Mouse (Mus musculus) liver, postnatal 0 days (tissue): ENCODE results near the gene Nf1. TPM values are rescaled to one million over a fixed set of nuclear protein-coding genes. Genes with fewer than 3 reads are reported as not detected.

Source experiments
- ATAC-seq: fragments of 200-750 bp; cut with Nextera tagmentation; 2 replicates; pipeline ENCODE4 v1.8.0; 2017; ENCODE audit warnings: mild to moderate bottlenecking, moderate library complexity
- DNase-seq: peaks from one replicate; pipeline ENCODE4 v3.0.0-alpha.2; 2016
- H3K27ac ChIP-seq: fragments of 300-500 bp; sonication (generic); 2 replicates; pipeline ENCODE4 v1.5.1; 2014; ENCODE audit warnings: antibody characterized with exemption, moderate library complexity, mild to moderate bottlenecking, low read depth
- H3K27me3 ChIP-seq: fragments of 300-500 bp; sonication (generic); 2 replicates; pipeline ENCODE4 v1.6.1; 2014; ENCODE audit warnings: low read length, control low read depth, mixed read lengths; ENCODE audit not compliant: insufficient read depth
- H3K36me3 ChIP-seq: fragments of 300-500 bp; sonication (generic); replicated peaks from 2 replicates; pipeline ENCODE4 v1.6.1; 2014; ENCODE audit warnings: mild to moderate bottlenecking, control low read depth, low read length, moderate library complexity, mixed read lengths; ENCODE audit not compliant: insufficient read depth
- H3K4me1 ChIP-seq: fragments of 300-500 bp; sonication (generic); 2 replicates; pipeline ENCODE4 v1.6.1; 2014; ENCODE audit warnings: antibody characterized with exemption, mild to moderate bottlenecking, control low read depth; ENCODE audit not compliant: insufficient read depth
- H3K4me2 ChIP-seq: fragments of 300-500 bp; sonication (generic); 2 replicates; pipeline ENCODE4 v1.6.1; 2014; ENCODE audit warnings: low read depth, mild to moderate bottlenecking, low read length, moderate library complexity, mixed read lengths
- H3K4me3 ChIP-seq: fragments of 300-500 bp; sonication (generic); 2 replicates; pipeline ENCODE4 v1.5.1; 2014; ENCODE audit warnings: low read depth, low read length
- H3K9ac ChIP-seq: fragments of 300-500 bp; sonication (generic); replicated peaks from 2 replicates; pipeline ENCODE4 v1.6.1; 2014; ENCODE audit warnings: mild to moderate bottlenecking, moderate library complexity
- H3K9me3 ChIP-seq: fragments of 300-500 bp; sonication (generic); 2 replicates; pipeline ENCODE4 v1.6.1; 2016; ENCODE audit warnings: mild to moderate bottlenecking, control low read depth, low read length, mixed read lengths
- CTCF ChIP-seq: sonication (generic); IDR thresholded peaks from 2 replicates; pipeline ENCODE4 v1.5.1; 2016; ENCODE audit warnings: antibody characterized with exemption, low read depth
- EP300 ChIP-seq: IDR thresholded peaks from 2 replicates; pipeline ENCODE4 v1.6.1; 2016; ENCODE audit warnings: antibody characterized with exemption, low read depth, mild to moderate bottlenecking
- WGBS: fragments of 180-500 bp; shearing (Covaris S2); extraction: QIAGEN DNeasy Blood & Tissue Kit; methylation state at CpG from one replicate; pipeline ENCODE4 v1.1.7; 2014; ENCODE audit not compliant: insufficient replicate concordance; 5-methylcytosine and 5-hydroxymethylcytosine counted together
- polyA plus RNA-seq: library from polyadenylated mRNA; unstranded; fragments of >200 nt; fragmentation: Nextera tagmentation; extraction: Ambion mirVana; gene quantifications from 2 replicates; pipeline ENCODE4 v1.2.1, GENCODE M21; 2015

Nf1 gene
- polyA plus RNA-seq, 1 experiment from 2014 or later, result 2.7 TPM

DNA sequence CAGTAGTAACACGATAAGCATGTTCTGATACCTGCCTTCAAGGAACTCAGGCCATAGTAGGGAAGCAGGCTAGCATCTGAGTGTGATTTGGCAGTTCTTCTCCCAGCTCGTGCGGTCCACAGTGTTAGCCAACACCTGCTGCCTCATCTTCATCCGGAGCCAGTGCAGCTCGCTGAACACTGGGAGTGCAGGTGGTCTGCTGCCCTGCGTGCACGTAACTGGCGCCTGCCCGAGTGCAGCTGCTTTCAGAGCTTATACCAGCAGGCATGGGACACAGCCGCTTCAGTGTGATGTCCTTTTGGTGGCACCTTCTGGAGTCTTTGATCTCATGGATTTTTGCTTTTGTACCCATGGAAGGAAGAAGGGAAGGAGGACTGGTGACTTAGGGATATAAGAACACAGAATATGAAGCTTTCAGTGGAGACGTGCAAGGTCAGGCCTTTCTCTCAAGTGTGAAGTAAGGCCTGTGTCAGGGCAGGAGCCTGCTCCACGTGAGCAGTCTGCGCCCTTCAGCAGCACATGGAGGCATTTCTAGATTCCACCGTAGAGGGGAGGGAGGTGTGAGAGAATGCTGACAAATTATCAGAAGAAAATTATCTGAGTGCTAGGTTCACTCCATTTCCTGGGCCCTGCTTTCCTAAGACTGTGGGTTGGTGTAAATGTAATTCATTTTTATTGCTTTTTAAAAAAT is 236.0 kb downstream of the Nf1 start:
- 86% methylated on average over 14 of the region's 14 CpGs for WGBS
- no peaks in the 10 kb centered on the region for H3K9me3 ChIP-seq

DNA sequence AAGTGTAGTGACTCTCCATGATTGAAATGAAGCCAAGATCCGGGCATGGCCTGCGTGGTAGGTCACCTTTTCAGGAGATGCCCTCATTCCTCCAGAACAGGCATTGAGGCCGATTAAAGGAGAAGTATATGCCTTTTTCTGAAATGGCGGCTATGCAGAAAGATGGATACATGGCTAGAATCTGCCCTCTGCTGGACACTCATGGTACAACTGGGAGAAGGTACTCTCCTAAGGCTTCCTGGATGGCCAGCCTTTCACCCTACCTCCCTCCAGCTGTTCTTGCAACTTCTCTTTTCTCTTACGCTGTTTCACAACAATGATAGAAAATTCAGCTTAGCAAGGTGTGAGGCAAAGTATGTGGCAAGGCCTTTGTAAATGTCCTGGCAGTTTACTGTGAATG is 238.2 kb downstream of the Nf1 start:
- peak; percentile 53; the same call in 1 of the 2 replicates for ATAC-seq
- peaks cover 11% of the 10 kb centered on the region for H3K36me3 ChIP-seq
- WGBS, result 27% methylated on average over 5 of the region's 5 CpGs

More for the DNA sequence above, 236.0 kb downstream of the Nf1 start:
- Histone ChIP-seq H3K9ac (no peak overlapping the region), H3K4me3 (no peak overlapping the region), H3K27me3 (no peaks in the 10 kb centered on the region), H3K27ac (no peak overlapping the region), H3K36me3 (peaks cover 26% of the 10 kb centered on the region), H3K4me2 (no peak overlapping the region), H3K4me1 (no peaks in the 10 kb centered on the region)
- ATAC-seq, result no peak
- no peak for DNase-seq
- TF ChIP-seq CTCF (no peak), EP300 (no peak)

DNA sequence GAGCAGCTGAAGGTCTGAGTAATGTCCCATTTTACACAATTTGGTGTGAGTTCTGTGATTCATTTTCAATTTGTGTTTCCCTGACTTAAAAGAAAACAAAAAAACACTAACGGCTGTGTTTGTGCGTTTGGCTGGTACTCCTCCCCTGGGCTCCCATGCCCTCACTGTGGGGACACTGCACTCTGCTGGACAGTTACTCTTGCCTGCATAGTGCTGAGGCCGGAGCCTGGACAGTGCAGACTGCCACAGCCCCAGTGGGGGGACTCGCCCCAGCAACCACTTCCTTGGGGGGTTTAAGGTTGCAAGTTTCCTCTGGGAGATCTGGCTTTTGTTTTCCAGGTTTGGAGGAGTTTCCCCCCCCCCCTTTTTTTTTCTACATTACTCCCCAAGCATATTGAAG is 241.2 kb downstream of the Nf1 start:
- Histone ChIP-seq H3K9me3 (no peaks in the 10 kb centered on the region), H3K9ac (no peak overlapping the region), H3K4me2 (no peak overlapping the region), H3K36me3 (peaks cover 10% of the 10 kb centered on the region), H3K4me1 (no peaks in the 10 kb centered on the region), H3K27ac (no peak overlapping the region), H3K27me3 (no peaks in the 10 kb centered on the region), H3K4me3 (no peak overlapping the region)
- ATAC-seq, result peak; percentile 64
- TF ChIP-seq EP300 (no peak), CTCF (peak; percentile 54)
- no peak for DNase-seq
- WGBS, result 53% methylated on average over 4 of the region's 4 CpGs

More for the DNA sequence above, 238.2 kb downstream of the Nf1 start:
- H3K4me2 ChIP-seq, result no peak overlapping the region
- H3K4me1 ChIP-seq, result no peaks in the 10 kb centered on the region
- no peak overlapping the region for H3K27ac ChIP-seq
- no peaks in the 10 kb centered on the region for H3K27me3 ChIP-seq
- peak; percentile 90 for TF ChIP-seq CTCF
- TF ChIP-seq EP300, result no peak
- DNase-seq, result peak; percentile 84
- H3K9me3 ChIP-seq, result no peaks in the 10 kb centered on the region
- no peak overlapping the region for H3K9ac ChIP-seq
- no peak overlapping the region for H3K4me3 ChIP-seq

- H3K4me3 ChIP-seq, result no peak overlapping the region
- H3K27me3 ChIP-seq, result no peaks in the 10 kb centered on the region
- no peak overlapping the region for H3K9ac ChIP-seq
- WGBS, result 58% methylated on average over 6 of the region's 6 CpGs
- TF ChIP-seq EP300 (no peak), CTCF (no peak)
- DNase-seq (no peak), ATAC-seq (peak; percentile 83)
- no peak overlapping the region for H3K27ac ChIP-seq
- no peak overlapping the region for H3K4me2 ChIP-seq
- H3K4me1 ChIP-seq, result no peaks in the 10 kb centered on the region
- peaks cover 10% of the 10 kb centered on the region for H3K36me3 ChIP-seq
- H3K9me3 ChIP-seq, result no peaks in the 10 kb centered on the region
Measured at GRCm38 (mm10) chr11:79581257-79581656, 241.8 kb downstream of the Nf1 start.

DNA sequence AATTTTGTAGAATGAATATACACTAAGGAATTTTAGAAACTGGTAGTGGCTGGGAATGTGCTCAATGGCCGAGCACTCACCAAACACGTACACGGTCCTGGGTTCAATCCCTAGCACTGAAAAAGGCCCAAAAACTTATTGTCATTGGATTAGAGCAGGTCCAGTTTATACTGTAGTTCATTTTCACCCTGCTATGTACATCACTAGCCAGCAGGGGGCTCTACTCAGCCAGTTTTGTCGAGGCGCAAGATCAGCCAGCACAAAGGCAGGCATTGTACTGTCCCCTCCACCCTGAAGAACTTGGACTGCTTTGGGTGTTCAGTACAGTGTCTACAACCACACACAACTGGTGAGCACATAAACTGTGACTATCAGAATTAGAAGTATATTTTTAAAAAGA is 244.7 kb downstream of the Nf1 start:
- H3K9ac ChIP-seq, result no peak overlapping the region
- 10% methylated on average over 5 of the region's 5 CpGs for whole genome bisulfite sequencing
- H3K4me2 ChIP-seq, result no peak overlapping the region
- H3K27ac ChIP-seq, result no peak overlapping the region
- ATAC-seq, result no peak; the same call in 1 of the 2 replicates
- H3K9me3 ChIP-seq, result no peaks in the 10 kb centered on the region
- H3K27me3 ChIP-seq, result peaks cover 11% of the 10 kb centered on the region
- H3K36me3 ChIP-seq, result 0 out of 2 replicates have a peak, but pooled peaks cover 4% of the 10 kb centered on the region
- no peak for TF ChIP-seq EP300
- peak; percentile 84 for TF ChIP-seq CTCF
- no peaks in the 10 kb centered on the region for H3K4me1 ChIP-seq
- H3K4me3 ChIP-seq, result no peak overlapping the region
- peak; percentile 64 for DNase-seq

GRCm38 (mm10) chr11:79589317-79590075 is 250.0 kb downstream of the Nf1 start:
- Histone ChIP-seq H3K27me3 (peaks cover 55% of the 10 kb centered on the region), H3K36me3 (no peaks in the 10 kb centered on the region), H3K4me1 (peaks cover 5% of the 10 kb centered on the region), H3K9ac (no peak overlapping the region), H3K4me2 (no peak overlapping the region), H3K9me3 (no peaks in the 10 kb centered on the region), H3K4me3 (no peak overlapping the region), H3K27ac (no peak overlapping the region)
- TF ChIP-seq CTCF (peak; percentile 44), EP300 (no peak)
- ATAC-seq (no peak), DNase-seq (no peak)
- WGBS, result 43% methylated on average over 14 of the region's 14 CpGs
